Mouse (Mus musculus): Measurements from ENCODE around the gene Arf6. TPM values are rescaled to one million over a fixed set of nuclear protein-coding genes. Genes with fewer than 3 reads are reported as not detected.
A peak's percentile ranks its signal among the peaks of the same experiment; 100 is the strongest.
"Not testable (repeated sequence)": the region's sequence is repeated elsewhere in the genome, so short reads cannot be mapped to it uniquely, and the experiment has no call there.

Arf6 gene
- polyA plus RNA-seq, 1 experiment from 2014 or later = 42.4 TPM

DNA sequence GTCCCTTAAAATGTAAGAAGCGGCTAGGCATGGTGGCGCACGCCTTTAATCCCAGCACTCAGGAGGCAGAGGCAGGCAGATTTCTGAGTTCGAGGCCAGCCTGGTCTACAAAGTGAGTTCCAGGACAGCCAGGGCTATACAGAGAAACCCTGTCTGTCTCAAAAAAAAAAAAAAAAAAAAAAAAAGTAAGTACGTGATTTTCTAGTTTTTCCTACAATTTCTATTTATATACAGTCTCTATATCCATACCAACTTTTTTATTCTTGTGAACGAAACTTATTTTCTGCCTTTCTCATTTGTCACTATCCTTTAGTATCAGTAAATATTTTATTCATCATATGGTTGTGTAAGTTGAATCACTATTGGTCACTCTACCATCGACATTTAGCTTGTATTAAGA, 8.8 kb upstream of the Arf6 start:
- H3K9me3 ChIP-seq; H3K4me3 ChIP-seq; H3K27me3 ChIP-seq (ENCODE audit: insufficient read depth, poor library complexity, severe bottlenecking); DNase-seq (ENCODE audit: low spot score); H3K27ac ChIP-seq; H3K36me3 ChIP-seq: not testable (repeated sequence)
- peaks cover 18% of the 10 kb centered on the region; the same call in 1 of the 2 replicates for H3K4me1 ChIP-seq (replicated peaks)
- WGBS = 96% methylated on average over 7 of the region's 7 CpGs

DNA sequence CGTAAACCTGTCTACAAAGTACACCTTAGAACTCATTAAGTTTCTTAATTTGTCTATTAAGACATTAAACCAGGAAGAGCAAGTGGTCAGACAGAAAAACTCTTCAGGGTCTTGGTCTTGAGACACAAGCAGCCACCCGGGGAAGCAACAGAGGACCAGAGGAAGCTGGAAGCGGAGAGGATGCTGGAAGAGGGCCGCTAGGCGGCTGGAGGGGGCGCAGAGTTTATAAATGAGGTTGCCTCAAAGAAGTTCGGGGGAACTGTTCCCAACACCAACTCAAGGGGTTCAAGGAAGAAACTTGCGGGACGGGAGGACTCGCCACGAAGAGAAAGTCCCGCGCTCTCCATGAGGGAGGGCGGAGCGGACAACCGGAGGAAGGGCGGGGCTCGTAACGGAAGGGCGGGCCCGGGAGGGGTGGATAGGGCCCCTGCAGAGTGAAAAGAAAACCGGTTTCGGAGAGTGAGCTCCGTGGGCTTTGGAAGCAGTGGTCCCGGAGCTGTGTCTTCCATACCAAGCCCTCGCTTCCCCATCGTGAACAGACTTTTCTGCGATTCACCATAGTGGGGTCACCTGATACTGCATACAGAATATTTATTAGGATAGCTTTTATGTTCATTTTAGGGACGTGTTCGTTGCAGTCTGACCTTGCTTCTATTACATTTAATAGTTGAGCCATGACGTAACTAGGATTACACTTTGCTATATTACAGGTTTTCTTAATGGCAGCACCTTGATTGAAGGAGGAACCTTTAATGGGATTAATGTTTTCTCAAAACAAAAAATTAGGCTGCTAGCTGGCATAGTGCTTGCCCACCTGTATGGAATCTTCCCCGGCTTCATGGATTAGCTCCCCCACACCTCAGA, 7.8 kb upstream of the Arf6 start:
- DNase-seq (ENCODE audit: low spot score) = peak; percentile 65
- Histone ChIP-seq H3K27ac (peak overlapping the region; percentile 89), H3K4me1 (replicated peaks) (peaks cover 18% of the 10 kb centered on the region; the same call in 1 of the 2 replicates), H3K4me3 (peak overlapping the region; percentile 66), H3K9me3 (no peaks in the 10 kb centered on the region), H3K27me3 (ENCODE audit: insufficient read depth, poor library complexity, severe bottlenecking) (no peaks in the 10 kb centered on the region), H3K36me3 (no peaks in the 10 kb centered on the region)
- 5% methylated on average over 32 of the region's 32 CpGs for WGBS

GRCm38 (mm10) chr12:69365757-69366156, 6.2 kb upstream of the Arf6 start:
- Histone ChIP-seq H3K27ac (no peak overlapping the region), H3K36me3 (no peaks in the 10 kb centered on the region), H3K4me3 (no peak overlapping the region), H3K4me1 (replicated peaks) (peaks cover 20% of the 10 kb centered on the region; the same call in 1 of the 2 replicates), H3K9me3 (no peaks in the 10 kb centered on the region), H3K27me3 (ENCODE audit: insufficient read depth, poor library complexity, severe bottlenecking) (no peaks in the 10 kb centered on the region)
- DNase-seq (ENCODE audit: low spot score) = no peak
- WGBS = 82% methylated on average over 7 of the region's 7 CpGs

DNA sequence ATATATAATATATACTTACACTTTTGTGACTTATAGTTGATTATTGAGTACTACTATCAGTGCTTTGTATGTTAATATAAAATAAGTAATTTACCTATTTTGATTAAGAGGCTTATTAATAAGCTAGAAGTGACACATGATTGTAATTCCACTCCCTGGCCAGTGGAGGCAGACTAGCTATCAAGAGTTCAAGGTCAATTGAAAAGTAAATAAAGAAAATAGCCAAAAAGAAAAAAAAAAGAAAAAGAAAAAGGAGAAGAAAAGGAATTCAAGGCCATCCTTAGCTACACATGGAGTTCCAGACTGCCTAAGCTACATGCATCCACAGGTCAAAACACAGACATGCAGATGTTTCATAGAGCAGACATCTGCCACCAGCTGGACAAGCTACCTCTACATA, 5.5 kb upstream of the Arf6 start:
- no peak for DNase-seq (ENCODE audit: low spot score)
- no peaks in the 10 kb centered on the region for H3K27me3 ChIP-seq (ENCODE audit: insufficient read depth, poor library complexity, severe bottlenecking)
- H3K9me3 ChIP-seq = no peaks in the 10 kb centered on the region

DNA sequence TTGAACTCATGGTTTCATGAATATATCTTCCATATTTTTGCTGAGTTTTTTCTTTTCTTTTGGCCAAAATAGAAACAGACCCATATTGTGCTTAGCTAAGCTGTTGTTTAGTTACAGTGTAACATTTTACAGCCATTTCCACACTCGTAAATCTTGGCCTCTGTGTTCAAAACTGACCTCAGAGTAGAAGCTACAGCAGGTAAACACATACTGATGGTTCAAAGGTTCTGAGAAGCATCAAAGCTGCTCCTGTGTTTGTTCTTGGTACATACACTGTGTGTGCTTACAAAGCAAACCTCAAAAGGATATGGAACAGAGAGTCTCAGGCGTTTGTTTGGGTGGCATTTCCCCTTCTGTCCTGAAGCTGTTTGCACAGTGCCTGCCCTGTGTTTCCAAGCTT, 4.4 kb upstream of the Arf6 start:
- Histone ChIP-seq H3K27ac (no peak overlapping the region), H3K9me3 (no peaks in the 10 kb centered on the region), H3K36me3 (no peaks in the 10 kb centered on the region), H3K4me1 (replicated peaks) (peaks cover 17% of the 10 kb centered on the region), H3K27me3 (ENCODE audit: insufficient read depth, poor library complexity, severe bottlenecking) (no peaks in the 10 kb centered on the region), H3K4me3 (no peak overlapping the region)
- 75% methylated on average over 2 of the region's 2 CpGs for WGBS
- DNase-seq (ENCODE audit: low spot score) = no peak

More for the DNA sequence above, 5.5 kb upstream of the Arf6 start:
- H3K36me3 ChIP-seq = no peaks in the 10 kb centered on the region
- H3K4me3 ChIP-seq = no peak overlapping the region
- no peak overlapping the region for H3K27ac ChIP-seq
- peaks cover 26% of the 10 kb centered on the region for H3K4me1 ChIP-seq (replicated peaks)

DNA sequence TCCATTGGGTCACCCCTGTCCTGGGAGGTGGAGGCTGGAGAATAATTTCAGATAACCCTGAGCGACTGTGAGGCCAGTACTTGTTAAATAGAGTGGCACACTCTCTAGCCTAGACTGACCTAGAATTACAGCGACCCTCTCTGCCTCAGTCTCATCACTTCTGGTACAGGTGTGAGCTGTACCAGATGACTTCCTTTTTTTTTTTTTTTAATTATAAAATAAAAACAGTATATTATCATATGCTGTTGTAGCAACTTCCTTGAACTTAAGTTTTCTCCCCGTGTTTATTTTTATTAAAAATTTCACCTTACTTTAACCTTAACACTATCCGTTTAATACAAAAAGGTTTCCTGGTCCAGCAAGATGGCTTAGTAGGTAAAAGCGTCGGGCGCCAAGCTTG, 1.0 kb upstream of the Arf6 start:
- peak overlapping the region; percentile 99 for H3K4me3 ChIP-seq
- 15% methylated on average over 7 of the region's 7 CpGs for WGBS
- H3K27ac ChIP-seq = peak overlapping the region; percentile 97
- H3K36me3 ChIP-seq = peaks cover 17% of the 10 kb centered on the region
- no peak for DNase-seq (ENCODE audit: low spot score)
- H3K27me3 ChIP-seq (ENCODE audit: insufficient read depth, poor library complexity, severe bottlenecking) = no peaks in the 10 kb centered on the region
- H3K9me3 ChIP-seq = no peaks in the 10 kb centered on the region
- peaks cover 31% of the 10 kb centered on the region for H3K4me1 ChIP-seq (replicated peaks)

DNA sequence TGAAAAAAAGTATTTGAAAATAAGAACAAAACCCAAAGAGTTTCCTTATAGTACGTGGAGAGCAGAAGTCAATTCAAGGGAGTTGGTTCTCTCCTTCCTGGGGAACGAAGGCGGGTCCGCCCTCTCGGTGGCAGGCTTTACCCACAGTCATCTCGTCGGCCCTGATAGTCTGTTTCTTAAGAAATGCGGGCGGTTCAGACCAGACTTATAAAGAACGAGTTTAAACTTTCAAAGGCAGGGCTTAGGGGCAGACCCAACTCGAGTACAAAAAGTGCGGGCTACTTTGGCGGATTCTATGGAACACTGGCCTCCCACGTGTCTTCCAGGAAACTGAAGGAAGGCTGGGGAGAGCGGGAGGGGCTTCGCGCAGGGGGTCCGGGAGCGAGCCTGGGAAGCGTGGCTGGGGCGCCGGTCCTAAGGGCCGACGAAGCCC, 513 bp upstream of the Arf6 start:
- Histone ChIP-seq H3K4me3 (peak overlapping the region; percentile 99), H3K36me3 (peaks cover 21% of the 10 kb centered on the region), H3K27ac (peak overlapping the region; percentile 97), H3K4me1 (replicated peaks) (peaks cover 34% of the 10 kb centered on the region), H3K27me3 (ENCODE audit: insufficient read depth, poor library complexity, severe bottlenecking) (no peaks in the 10 kb centered on the region), H3K9me3 (no peaks in the 10 kb centered on the region)
- no peak for DNase-seq (ENCODE audit: low spot score)
- under 1% methylated on average over 24 of the region's 24 CpGs for WGBS

DNA sequence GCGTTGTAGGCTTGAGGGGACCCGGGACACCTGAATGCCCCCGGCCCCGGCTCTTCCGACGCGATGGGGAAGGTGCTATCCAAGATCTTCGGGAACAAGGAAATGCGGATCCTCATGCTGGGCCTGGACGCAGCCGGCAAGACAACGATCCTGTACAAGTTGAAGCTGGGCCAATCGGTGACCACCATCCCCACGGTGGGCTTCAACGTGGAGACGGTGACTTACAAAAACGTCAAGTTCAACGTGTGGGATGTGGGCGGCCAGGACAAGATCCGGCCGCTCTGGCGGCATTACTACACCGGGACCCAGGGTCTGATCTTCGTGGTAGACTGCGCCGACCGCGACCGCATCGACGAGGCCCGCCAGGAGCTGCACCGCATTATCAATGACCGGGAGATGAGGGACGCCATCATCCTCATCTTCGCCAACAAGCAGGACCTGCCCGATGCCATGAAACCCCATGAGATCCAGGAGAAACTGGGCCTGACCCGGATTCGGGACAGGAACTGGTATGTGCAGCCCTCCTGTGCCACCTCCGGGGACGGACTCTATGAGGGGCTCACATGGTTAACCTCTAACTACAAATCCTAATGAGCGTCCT, 881 bp downstream of the Arf6 start:
- no peaks in the 10 kb centered on the region for H3K9me3 ChIP-seq
- H3K4me3 ChIP-seq = peak overlapping the region; percentile 99
- under 1% methylated on average over 42 of the region's 42 CpGs for WGBS

GRCm38 (mm10) chr12:69373850-69374766, 2.2 kb downstream of the Arf6 start:
- Histone ChIP-seq H3K27ac (0 out of 2 replicates have a peak overlapping the region, but pooled peaks have one; percentile 97), H3K27me3 (ENCODE audit: insufficient read depth, poor library complexity, severe bottlenecking) (no peaks in the 10 kb centered on the region), H3K9me3 (no peaks in the 10 kb centered on the region), H3K4me3 (peak overlapping the region; percentile 99), H3K4me1 (replicated peaks) (peaks cover 34% of the 10 kb centered on the region), H3K36me3 (peaks cover 34% of the 10 kb centered on the region)
- 54% methylated on average over 11 of the region's 11 CpGs for WGBS
- DNase-seq (ENCODE audit: low spot score) = no peak

More for the DNA sequence above, 881 bp downstream of the Arf6 start:
- peak; percentile 54 for DNase-seq (ENCODE audit: low spot score)
- peaks cover 34% of the 10 kb centered on the region for H3K36me3 ChIP-seq
- no peaks in the 10 kb centered on the region for H3K27me3 ChIP-seq (ENCODE audit: insufficient read depth, poor library complexity, severe bottlenecking)
- H3K4me1 ChIP-seq (replicated peaks) = peaks cover 34% of the 10 kb centered on the region
- peak overlapping the region; percentile 97 for H3K27ac ChIP-seq

DNA sequence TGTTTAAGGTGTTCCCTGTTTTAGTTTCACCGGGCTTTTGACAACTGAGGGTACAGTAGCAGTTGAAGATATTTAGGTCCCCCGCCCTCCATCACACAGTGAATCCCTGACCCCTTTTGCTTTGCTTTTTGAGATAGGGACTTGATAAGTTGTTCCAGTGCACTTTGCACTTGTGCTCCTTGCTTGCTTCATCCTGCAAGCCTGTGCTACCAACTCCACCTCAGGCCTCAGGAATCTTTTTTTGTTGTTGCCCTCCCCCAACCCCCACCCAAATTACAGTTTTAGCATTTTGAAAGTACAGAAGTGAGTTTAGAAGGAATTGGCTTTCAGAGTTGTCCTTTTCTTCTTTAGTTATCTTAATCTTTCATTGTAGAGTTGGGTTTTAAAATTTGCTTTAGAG, 4.2 kb downstream of the Arf6 start:
- 93% methylated on average over 2 of the region's 2 CpGs for WGBS
- Histone ChIP-seq H3K27ac (no peak overlapping the region), H3K36me3 (peaks cover 38% of the 10 kb centered on the region), H3K4me3 (no peak overlapping the region), H3K4me1 (replicated peaks) (peaks cover 29% of the 10 kb centered on the region), H3K27me3 (ENCODE audit: insufficient read depth, poor library complexity, severe bottlenecking) (no peaks in the 10 kb centered on the region), H3K9me3 (no peaks in the 10 kb centered on the region)
- no peak for DNase-seq (ENCODE audit: low spot score)

DNA sequence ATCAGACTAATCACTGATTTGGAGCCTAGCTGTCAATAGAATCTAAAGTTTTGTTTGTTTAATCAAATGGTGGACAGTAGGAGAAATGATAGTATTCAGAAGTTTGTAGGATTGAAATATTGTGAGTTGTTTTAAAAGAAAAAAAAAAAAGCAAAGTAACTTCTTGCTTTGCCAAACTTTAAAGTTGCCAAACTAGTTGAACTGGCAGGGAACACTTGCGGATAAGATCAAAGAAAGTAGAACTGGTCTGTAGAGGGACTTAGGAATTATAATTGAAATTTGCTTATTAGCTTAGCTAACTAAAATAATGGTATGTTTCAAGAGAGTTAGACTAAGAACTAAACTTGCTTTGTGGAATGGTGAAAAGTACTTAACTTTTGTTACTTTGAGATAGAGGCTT, 5.2 kb downstream of the Arf6 start:
- DNase-seq (ENCODE audit: low spot score) = no peak
- Histone ChIP-seq H3K27ac (no peak overlapping the region), H3K4me1 (replicated peaks) (peaks cover 27% of the 10 kb centered on the region), H3K27me3 (ENCODE audit: insufficient read depth, poor library complexity, severe bottlenecking) (no peaks in the 10 kb centered on the region), H3K36me3 (peaks cover 38% of the 10 kb centered on the region), H3K9me3 (no peaks in the 10 kb centered on the region), H3K4me3 (no peak overlapping the region)
- 89% methylated on average over 1 of the region's 1 CpGs for WGBS

GRCm38 (mm10) chr12:69377636-69378035, 5.7 kb downstream of the Arf6 start:
- not testable (repeated sequence) for H3K9me3 ChIP-seq; H3K4me3 ChIP-seq; DNase-seq (ENCODE audit: low spot score); H3K27me3 ChIP-seq (ENCODE audit: insufficient read depth, poor library complexity, severe bottlenecking); H3K27ac ChIP-seq
- Histone ChIP-seq H3K36me3 (peaks cover 38% of the 10 kb centered on the region), H3K4me1 (replicated peaks) (peaks cover 27% of the 10 kb centered on the region)
- 96% methylated on average over 6 of the region's 6 CpGs for WGBS
